Mouse (Mus musculus): Measurements from ENCODE around the gene Timm8b. TPM values are rescaled to one million over a fixed set of nuclear protein-coding genes. Genes with fewer than 3 reads are reported as not detected.
A peak's percentile ranks its signal among the peaks of the same experiment; 100 is the strongest.

The Timm8b gene
- total and polyA plus RNA-seq, 2 experiments from 2014 or later = 193 to 404 TPM

- no peak for ATAC-seq (ENCODE audit: low FRiP score)
- peaks cover 7% of the 10 kb centered on the region; the same call in 1 of the 2 replicates for H3K36me3 ChIP-seq (ENCODE audit: insufficient read depth, low read length)
Observed at GRCm38 (mm10) chr9:50633059-50633458, 29.3 kb downstream of the Timm8b start.

GRCm38 (mm10) chr9:50634270-50634669 is 30.6 kb downstream of the Timm8b start:
- WGBS = 95% methylated on average over 11 of the region's 11 CpGs
- Histone ChIP-seq H3K9ac (replicated peaks; ENCODE audit: low read length, poor library complexity, severe bottlenecking) (no peak overlapping the region), H3K4me1 (ENCODE audit: insufficient read depth, low read length) (no peaks in the 10 kb centered on the region), H3K27me3 (ENCODE audit: insufficient read depth, low read length) (no peaks in the 10 kb centered on the region), H3K9me3 (ENCODE audit: low read length) (no peaks in the 10 kb centered on the region), H3K4me2 (ENCODE audit: low read depth, low read length, poor library complexity, severe bottlenecking) (no peak overlapping the region), H3K36me3 (ENCODE audit: insufficient read depth, low read length) (peaks cover 15% of the 10 kb centered on the region), H3K27ac (ENCODE audit: low read depth, low read length) (no peak overlapping the region), H3K4me3 (ENCODE audit: low read depth, low read length) (no peak overlapping the region)
- DNase-seq (ENCODE audit: low spot score) (no peak), ATAC-seq (ENCODE audit: low FRiP score) (no peak)
- no peak for TF ChIP-seq CTCF (IDR thresholded peaks at IDR 0.05)

More at GRCm38 (mm10) chr9:50633059-50633458, 29.3 kb downstream of the Timm8b start:
- TF ChIP-seq CTCF (IDR thresholded peaks at IDR 0.05) = peak; percentile 49
- no peak for DNase-seq (ENCODE audit: low spot score)
- H3K4me1 ChIP-seq (ENCODE audit: insufficient read depth, low read length) = no peaks in the 10 kb centered on the region
- H3K27ac ChIP-seq (ENCODE audit: low read depth, low read length) = no peak overlapping the region
- no peak overlapping the region for H3K4me3 ChIP-seq (ENCODE audit: low read depth, low read length)
- H3K27me3 ChIP-seq (ENCODE audit: insufficient read depth, low read length) = no peaks in the 10 kb centered on the region
- 58% methylated on average over 2 of the region's 2 CpGs for WGBS
- H3K9me3 ChIP-seq (ENCODE audit: low read length) = no peaks in the 10 kb centered on the region
- no peak overlapping the region for H3K4me2 ChIP-seq (ENCODE audit: low read depth, low read length, poor library complexity, severe bottlenecking)
- no peak overlapping the region for H3K9ac ChIP-seq (replicated peaks; ENCODE audit: low read length, poor library complexity, severe bottlenecking)

DNA sequence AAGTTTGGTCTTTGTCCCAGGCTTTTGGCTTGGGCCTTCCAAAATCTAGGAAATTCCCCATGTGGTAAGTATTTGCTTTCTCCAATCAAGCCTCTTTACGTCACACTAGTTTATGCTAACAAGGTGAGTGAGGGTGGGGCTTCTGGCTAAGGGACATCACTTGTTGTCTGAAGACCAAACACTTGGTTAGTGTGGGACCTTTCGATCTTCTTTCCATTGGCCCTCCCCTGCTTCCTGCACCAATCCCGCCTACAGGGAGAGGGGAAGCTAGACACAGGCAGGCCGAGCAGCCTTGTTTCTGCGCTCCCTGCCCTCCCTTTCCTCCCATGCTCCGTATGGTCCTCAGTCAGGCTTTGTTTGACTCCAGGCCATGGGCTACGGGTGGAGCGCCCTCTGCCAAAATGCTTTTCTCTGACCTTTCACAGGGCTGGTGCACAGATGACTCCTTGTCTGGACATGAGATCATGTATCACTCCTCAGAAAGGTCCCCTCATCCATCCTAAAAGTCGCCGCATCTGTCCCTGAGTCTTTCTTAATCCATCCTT is 43.2 kb downstream of the Timm8b start:
- no peak for ATAC-seq (ENCODE audit: low FRiP score)
- TF ChIP-seq CTCF (IDR thresholded peaks at IDR 0.05) = no peak
- Histone ChIP-seq H3K9ac (replicated peaks; ENCODE audit: low read length, poor library complexity, severe bottlenecking) (no peak overlapping the region), H3K27ac (ENCODE audit: low read depth, low read length) (no peak overlapping the region), H3K4me2 (ENCODE audit: low read depth, low read length, poor library complexity, severe bottlenecking) (no peak overlapping the region), H3K9me3 (ENCODE audit: low read length) (no peaks in the 10 kb centered on the region), H3K36me3 (ENCODE audit: insufficient read depth, low read length) (peaks cover 75% of the 10 kb centered on the region), H3K4me1 (ENCODE audit: insufficient read depth, low read length) (no peaks in the 10 kb centered on the region), H3K4me3 (ENCODE audit: low read depth, low read length) (no peak overlapping the region), H3K27me3 (ENCODE audit: insufficient read depth, low read length) (no peaks in the 10 kb centered on the region)
- 85% methylated on average over 10 of the region's 10 CpGs for WGBS
- DNase-seq (ENCODE audit: low spot score) = no peak

- no peak overlapping the region for H3K9ac ChIP-seq (replicated peaks; ENCODE audit: low read length, poor library complexity, severe bottlenecking)
- H3K4me1 ChIP-seq (ENCODE audit: insufficient read depth, low read length) = no peaks in the 10 kb centered on the region
- 97% methylated on average over 10 of the region's 10 CpGs for WGBS
- H3K4me3 ChIP-seq (ENCODE audit: low read depth, low read length) = no peak overlapping the region
- H3K27ac ChIP-seq (ENCODE audit: low read depth, low read length) = no peak overlapping the region
- TF ChIP-seq CTCF (IDR thresholded peaks at IDR 0.05) = no peak
- DNase-seq (ENCODE audit: low spot score) (no peak), ATAC-seq (ENCODE audit: low FRiP score) (no peak)
- H3K9me3 ChIP-seq (ENCODE audit: low read length) = no peaks in the 10 kb centered on the region
- H3K27me3 ChIP-seq (ENCODE audit: insufficient read depth, low read length) = no peaks in the 10 kb centered on the region
- peaks cover 63% of the 10 kb centered on the region for H3K36me3 ChIP-seq (ENCODE audit: insufficient read depth, low read length)
- no peak overlapping the region for H3K4me2 ChIP-seq (ENCODE audit: low read depth, low read length, poor library complexity, severe bottlenecking)
Observed at GRCm38 (mm10) chr9:50650503-50650902, 46.8 kb downstream of the Timm8b start.

Other genes with a start within 250 kb of the Timm8b start
- 0.33 TPM in 1 of 2 replicates, not detected in the other for gene Plet1, start 109.4 kb upstream of the Timm8b start, total RNA-seq (2014; rRNA removed)
- 0.52 and 0.80 TPM in 2 replicates for gene Plet1, start 109.4 kb upstream of the Timm8b start, polyA plus RNA-seq (2015; fragmentation: Nextera tagmentation; extraction: Ambion mirVana)
- 76.6 and 82.3 TPM in 2 replicates for gene Pts, start 75.2 kb upstream of the Timm8b start, total RNA-seq (2014; rRNA removed)
- gene Pts, start 75.2 kb upstream of the Timm8b start, polyA plus RNA-seq (2015; fragmentation: Nextera tagmentation; extraction: Ambion mirVana) = 116 and 119 TPM in 2 replicates
- gene Il18, start 49.1 kb upstream of the Timm8b start, total RNA-seq (2014; rRNA removed) = 18.2 and 20.5 TPM in 2 replicates
- 35.0 and 37.8 TPM in 2 replicates for gene Il18, start 49.1 kb upstream of the Timm8b start, polyA plus RNA-seq (2015; fragmentation: Nextera tagmentation; extraction: Ambion mirVana)
- 0.14 and 0.49 TPM in 2 replicates for gene Bco2, start 48.7 kb upstream of the Timm8b start, total RNA-seq (2014; rRNA removed)
- 0.42 and 0.48 TPM in 2 replicates for gene Bco2, start 48.7 kb upstream of the Timm8b start, polyA plus RNA-seq (2015; fragmentation: Nextera tagmentation; extraction: Ambion mirVana)
- not detected in 2 replicates for gene Tex12, start 42.6 kb upstream of the Timm8b start, total RNA-seq (2014; rRNA removed)
- gene Tex12, start 42.6 kb upstream of the Timm8b start, polyA plus RNA-seq (2015; fragmentation: Nextera tagmentation; extraction: Ambion mirVana) = not detected in 2 replicates
- 189 and 214 TPM in 2 replicates for gene Sdhd, start 98 bp upstream of the Timm8b start, total RNA-seq (2014; rRNA removed)
- gene Sdhd, start 98 bp upstream of the Timm8b start, polyA plus RNA-seq (2015; fragmentation: Nextera tagmentation; extraction: Ambion mirVana) = 308 and 333 TPM in 2 replicates
- gene Pih1d2, start 13.4 kb downstream of the Timm8b start, total RNA-seq (2014; rRNA removed) = 1.3 and 15.0 TPM in 2 replicates
- 3.3 and 6.1 TPM in 2 replicates for gene Pih1d2, start 13.4 kb downstream of the Timm8b start, polyA plus RNA-seq (2015; fragmentation: Nextera tagmentation; extraction: Ambion mirVana)
- gene Nkapd1, start 13.6 kb downstream of the Timm8b start, total RNA-seq (2014; rRNA removed) = 10.9 and 19.3 TPM in 2 replicates
- 18.7 and 22.5 TPM in 2 replicates for gene Nkapd1, start 13.6 kb downstream of the Timm8b start, polyA plus RNA-seq (2015; fragmentation: Nextera tagmentation; extraction: Ambion mirVana)
- 67.4 and 70.3 TPM in 2 replicates for gene Dlat, start 55.9 kb downstream of the Timm8b start, total RNA-seq (2014; rRNA removed)
- 58.7 and 59.1 TPM in 2 replicates for gene Dlat, start 55.9 kb downstream of the Timm8b start, polyA plus RNA-seq (2015; fragmentation: Nextera tagmentation; extraction: Ambion mirVana)
- 33.3 and 52.6 TPM in 2 replicates for gene Dixdc1, start 135.6 kb downstream of the Timm8b start, total RNA-seq (2014; rRNA removed)
- 26.1 and 28.6 TPM in 2 replicates for gene Dixdc1, start 135.6 kb downstream of the Timm8b start, polyA plus RNA-seq (2015; fragmentation: Nextera tagmentation; extraction: Ambion mirVana)
- gene 2310030G06Rik, start 142.6 kb downstream of the Timm8b start, total RNA-seq (2014; rRNA removed) = 1.3 and 1.5 TPM in 2 replicates
- gene 2310030G06Rik, start 142.6 kb downstream of the Timm8b start, polyA plus RNA-seq (2015; fragmentation: Nextera tagmentation; extraction: Ambion mirVana) = 2.9 and 3.3 TPM in 2 replicates
- 6.2 and 11.3 TPM in 2 replicates for gene Cryab, start 147.4 kb downstream of the Timm8b start, total RNA-seq (2014; rRNA removed)
- gene Cryab, start 147.4 kb downstream of the Timm8b start, polyA plus RNA-seq (2015; fragmentation: Nextera tagmentation; extraction: Ambion mirVana) = 18.7 and 19.7 TPM in 2 replicates
- gene Hspb2, start 148.4 kb downstream of the Timm8b start, total RNA-seq (2014; rRNA removed) = 1.1 and 5.2 TPM in 2 replicates
- 2.5 and 2.6 TPM in 2 replicates for gene Hspb2, start 148.4 kb downstream of the Timm8b start, polyA plus RNA-seq (2015; fragmentation: Nextera tagmentation; extraction: Ambion mirVana)
- gene Fdxacb1, start 164.3 kb downstream of the Timm8b start, total RNA-seq (2014; rRNA removed) = 9.7 and 14.1 TPM in 2 replicates
- gene Fdxacb1, start 164.3 kb downstream of the Timm8b start, polyA plus RNA-seq (2015; fragmentation: Nextera tagmentation; extraction: Ambion mirVana) = 9.2 and 13.1 TPM in 2 replicates
- 97.6 and 106 TPM in 2 replicates for gene Alg9, start 171.1 kb downstream of the Timm8b start, total RNA-seq (2014; rRNA removed)
- 51.4 and 57.3 TPM in 2 replicates for gene Alg9, start 171.1 kb downstream of the Timm8b start, polyA plus RNA-seq (2015; fragmentation: Nextera tagmentation; extraction: Ambion mirVana)
- 29.0 and 33.0 TPM in 2 replicates for gene 1110032A03Rik, start 171.6 kb downstream of the Timm8b start, total RNA-seq (2014; rRNA removed)
- 59.6 and 60.7 TPM in 2 replicates for gene 1110032A03Rik, start 171.6 kb downstream of the Timm8b start, polyA plus RNA-seq (2015; fragmentation: Nextera tagmentation; extraction: Ambion mirVana)
- gene Ppp2r1b, start 241.4 kb downstream of the Timm8b start, total RNA-seq (2014; rRNA removed) = 14.8 and 17.0 TPM in 2 replicates
- gene Ppp2r1b, start 241.4 kb downstream of the Timm8b start, polyA plus RNA-seq (2015; fragmentation: Nextera tagmentation; extraction: Ambion mirVana) = 27.9 and 30.2 TPM in 2 replicates